Mouse (Mus musculus) neural tube, embryonic 15.5 days (tissue): ENCODE measurements around the gene Sox2. TPM values are rescaled to one million over a fixed set of nuclear protein-coding genes. Genes with fewer than 3 reads are reported as not detected.

Experiments used
- ATAC-seq: fragments of 200-750 bp; cut with Nextera tagmentation; 2 replicates; pipeline ENCODE4 v1.8.0; 2017; ENCODE audit warnings: mild to moderate bottlenecking, moderate TSS enrichment, moderate library complexity; ENCODE audit not compliant: low FRiP score
- H3K27ac ChIP-seq: fragments of 300-500 bp; sonication (generic); replicated peaks from 2 replicates; pipeline ENCODE4 v1.5.1; 2015; ENCODE audit warnings: mild to moderate bottlenecking, inconsistent platforms
- H3K27me3 ChIP-seq: fragments of 300-500 bp; sonication (generic); replicated peaks from 2 replicates; pipeline ENCODE4 v1.6.1; 2015; ENCODE audit warnings: inconsistent platforms
- H3K36me3 ChIP-seq: fragments of 300-500 bp; sonication (generic); 2 replicates; pipeline ENCODE4 v1.6.1; 2015; ENCODE audit warnings: inconsistent platforms
- H3K4me1 ChIP-seq: fragments of 300-500 bp; sonication (generic); 2 replicates; pipeline ENCODE4 v1.6.1; 2015; ENCODE audit warnings: inconsistent platforms
- H3K4me2 ChIP-seq: fragments of 300-500 bp; sonication (generic); 2 replicates; pipeline ENCODE4 v1.6.1; 2015; ENCODE audit warnings: inconsistent platforms, mild to moderate bottlenecking, moderate library complexity
- H3K4me3 ChIP-seq: fragments of 300-500 bp; sonication (generic); replicated peaks from 2 replicates; pipeline ENCODE4 v1.5.1; 2015; ENCODE audit warnings: mild to moderate bottlenecking, inconsistent platforms
- H3K9ac ChIP-seq: fragments of 300-500 bp; sonication (generic); replicated peaks from 2 replicates; pipeline ENCODE4 v1.6.1; 2015; ENCODE audit warnings: mild to moderate bottlenecking, inconsistent platforms
- H3K9me3 ChIP-seq: fragments of 300-500 bp; sonication (generic); replicated peaks from 2 replicates; pipeline ENCODE4 v1.6.1; 2016; ENCODE audit warnings: inconsistent platforms
- WGBS: fragments of 180-500 bp; shearing (Covaris S2); methylation state at CpG from one replicate; pipeline ENCODE4 v1.1.7; 2015; ENCODE audit warnings: mixed read lengths; 5-methylcytosine and 5-hydroxymethylcytosine counted together
- polyA plus RNA-seq: library from polyadenylated mRNA; unstranded; fragments of >200 nt; fragmentation: Nextera tagmentation; extraction: Ambion mirVana; gene quantifications from 2 replicates; pipeline ENCODE4 v1.2.1, GENCODE M21; 2015

Gene Sox2
- polyA plus RNA-seq, result 11.1 and 13.4 TPM in 2 replicates

- Histone ChIP-seq H3K9me3 (no peaks in the 10 kb centered on the region), H3K4me3 (peak within 1 kb of the TSS; percentile 44), H3K27me3 (peaks cover 46% of the 10 kb centered on the region), H3K4me2 (peak within 1 kb of the TSS; percentile 57), H3K36me3 (no peaks in the 10 kb centered on the region), H3K27ac (peak within 1 kb of the TSS; percentile 85), H3K4me1 (peaks cover 36% of the 10 kb centered on the region), H3K9ac (peak within 1 kb of the TSS; percentile 52)
- peak; percentile 88 for ATAC-seq
- WGBS, result under 1% methylated on average over 76 of the region's 86 CpGs
Observed at GRCm38 (mm10) chr3:34649726-34650620, at the start of gene Sox2. TSS of gene Sox2 (plus strand) at chr3:34650405.

GRCm38 (mm10) chr3:34601116-34601515, 49.1 kb upstream of the Sox2 start:
- Histone ChIP-seq H3K27me3 (no peaks in the 10 kb centered on the region), H3K4me2 (no peak overlapping the region), H3K27ac (no peak overlapping the region), H3K4me1 (no peaks in the 10 kb centered on the region), H3K4me3 (no peak overlapping the region), H3K36me3 (no peaks in the 10 kb centered on the region), H3K9me3 (no peaks in the 10 kb centered on the region), H3K9ac (no peak overlapping the region)
- 86% methylated on average over 2 of the region's 2 CpGs for WGBS
- ATAC-seq, result no peak

GRCm38 (mm10) chr3:34614107-34614506, 36.1 kb upstream of the Sox2 start:
- Histone ChIP-seq H3K4me1 (no peaks in the 10 kb centered on the region), H3K4me3 (no peak overlapping the region), H3K9me3 (no peaks in the 10 kb centered on the region), H3K4me2 (no peak overlapping the region), H3K9ac (no peak overlapping the region), H3K27ac (no peak overlapping the region), H3K36me3 (no peaks in the 10 kb centered on the region), H3K27me3 (no peaks in the 10 kb centered on the region)
- ATAC-seq, result no peak
- WGBS, result 84% methylated on average over 7 of the region's 7 CpGs

GRCm38 (mm10) chr3:34615526-34615925, 34.7 kb upstream of the Sox2 start:
- no peak for ATAC-seq
- Histone ChIP-seq H3K4me3 (no peak overlapping the region), H3K4me1 (no peaks in the 10 kb centered on the region), H3K27me3 (no peaks in the 10 kb centered on the region), H3K27ac (no peak overlapping the region), H3K9ac (no peak overlapping the region), H3K36me3 (no peaks in the 10 kb centered on the region), H3K4me2 (no peak overlapping the region), H3K9me3 (no peaks in the 10 kb centered on the region)
- WGBS, result 61% methylated on average over 15 of the region's 15 CpGs

- no peaks in the 10 kb centered on the region for H3K27me3 ChIP-seq
- H3K9ac ChIP-seq, result no peak overlapping the region
- 69% methylated on average over 7 of the region's 7 CpGs for WGBS
- no peaks in the 10 kb centered on the region for H3K9me3 ChIP-seq
- no peak for ATAC-seq
- H3K4me2 ChIP-seq, result no peak overlapping the region
- no peaks in the 10 kb centered on the region for H3K36me3 ChIP-seq
- H3K4me1 ChIP-seq, result no peaks in the 10 kb centered on the region
- no peak overlapping the region for H3K27ac ChIP-seq
- no peak overlapping the region for H3K4me3 ChIP-seq
Observed at GRCm38 (mm10) chr3:34618934-34619333, 31.3 kb upstream of the Sox2 start.

GRCm38 (mm10) chr3:34620121-34620520, 30.1 kb upstream of the Sox2 start:
- Histone ChIP-seq H3K4me2 (no peak overlapping the region), H3K36me3 (no peaks in the 10 kb centered on the region), H3K27me3 (no peaks in the 10 kb centered on the region), H3K4me1 (no peaks in the 10 kb centered on the region), H3K4me3 (no peak overlapping the region), H3K27ac (no peak overlapping the region), H3K9me3 (no peaks in the 10 kb centered on the region), H3K9ac (no peak overlapping the region)
- no peak for ATAC-seq
- 85% methylated on average over 4 of the region's 4 CpGs for WGBS

- H3K9ac ChIP-seq, result no peak overlapping the region
- ATAC-seq, result no peak
- H3K27me3 ChIP-seq, result no peaks in the 10 kb centered on the region
- H3K9me3 ChIP-seq, result no peaks in the 10 kb centered on the region
- H3K4me3 ChIP-seq, result no peak overlapping the region
- no peaks in the 10 kb centered on the region for H3K36me3 ChIP-seq
- no peaks in the 10 kb centered on the region for H3K4me1 ChIP-seq
- no peak overlapping the region for H3K4me2 ChIP-seq
- 95% methylated on average over 16 of the region's 16 CpGs for WGBS
- no peak overlapping the region for H3K27ac ChIP-seq
Observed at GRCm38 (mm10) chr3:34624721-34625270, 25.4 kb upstream of the Sox2 start.

- no peak overlapping the region for H3K4me2 ChIP-seq
- no peak overlapping the region for H3K4me3 ChIP-seq
- WGBS, result 69% methylated on average over 8 of the region's 8 CpGs
- no peaks in the 10 kb centered on the region for H3K27me3 ChIP-seq
- no peaks in the 10 kb centered on the region for H3K4me1 ChIP-seq
- no peaks in the 10 kb centered on the region for H3K36me3 ChIP-seq
- no peaks in the 10 kb centered on the region for H3K9me3 ChIP-seq
- no peak for ATAC-seq
- no peak overlapping the region for H3K27ac ChIP-seq
- H3K9ac ChIP-seq, result no peak overlapping the region
Observed at GRCm38 (mm10) chr3:34626521-34626920, 23.7 kb upstream of the Sox2 start.

- no peaks in the 10 kb centered on the region for H3K4me1 ChIP-seq
- H3K4me3 ChIP-seq, result no peak overlapping the region
- no peak for ATAC-seq
- H3K36me3 ChIP-seq, result no peaks in the 10 kb centered on the region
- no peaks in the 10 kb centered on the region for H3K27me3 ChIP-seq
- H3K9ac ChIP-seq, result no peak overlapping the region
- no peak overlapping the region for H3K27ac ChIP-seq
- H3K9me3 ChIP-seq, result no peaks in the 10 kb centered on the region
- WGBS, result 74% methylated on average over 8 of the region's 8 CpGs
- no peak overlapping the region for H3K4me2 ChIP-seq
Observed at GRCm38 (mm10) chr3:34630031-34630430, 20.2 kb upstream of the Sox2 start.

- H3K9me3 ChIP-seq, result no peaks in the 10 kb centered on the region
- no peak overlapping the region for H3K27ac ChIP-seq
- H3K27me3 ChIP-seq, result no peaks in the 10 kb centered on the region
- H3K4me2 ChIP-seq, result no peak overlapping the region
- no peak overlapping the region for H3K9ac ChIP-seq
- 70% methylated on average over 1 of the region's 1 CpGs for WGBS
- no peak for ATAC-seq
- H3K4me3 ChIP-seq, result no peak overlapping the region
- H3K36me3 ChIP-seq, result no peaks in the 10 kb centered on the region
- no peaks in the 10 kb centered on the region for H3K4me1 ChIP-seq
Observed at GRCm38 (mm10) chr3:34630736-34631135, 19.5 kb upstream of the Sox2 start.

GRCm38 (mm10) chr3:34636958-34637357, 13.2 kb upstream of the Sox2 start:
- peaks cover 22% of the 10 kb centered on the region for H3K4me1 ChIP-seq
- no peaks in the 10 kb centered on the region for H3K36me3 ChIP-seq
- peaks cover 19% of the 10 kb centered on the region for H3K27me3 ChIP-seq
- H3K4me3 ChIP-seq, result no peak overlapping the region
- H3K9me3 ChIP-seq, result no peaks in the 10 kb centered on the region
- H3K4me2 ChIP-seq, result no peak overlapping the region
- H3K27ac ChIP-seq, result no peak overlapping the region
- no peak overlapping the region for H3K9ac ChIP-seq
- 55% methylated on average over 6 of the region's 6 CpGs for WGBS
- ATAC-seq, result no peak

- H3K4me3 ChIP-seq, result no peak overlapping the region
- no peak overlapping the region for H3K4me2 ChIP-seq
- H3K36me3 ChIP-seq, result no peaks in the 10 kb centered on the region
- ATAC-seq, result no peak
- no peak overlapping the region for H3K27ac ChIP-seq
- peaks cover 27% of the 10 kb centered on the region for H3K4me1 ChIP-seq
- H3K9me3 ChIP-seq, result no peaks in the 10 kb centered on the region
- peaks cover 24% of the 10 kb centered on the region for H3K27me3 ChIP-seq
- H3K9ac ChIP-seq, result no peak overlapping the region
- WGBS, result 27% methylated on average over 5 of the region's 5 CpGs
Observed at GRCm38 (mm10) chr3:34637481-34637880, 12.7 kb upstream of the Sox2 start.
